9 mouse cellular contexts compared by ENCODE assay signal in the genomic region with DNA sequence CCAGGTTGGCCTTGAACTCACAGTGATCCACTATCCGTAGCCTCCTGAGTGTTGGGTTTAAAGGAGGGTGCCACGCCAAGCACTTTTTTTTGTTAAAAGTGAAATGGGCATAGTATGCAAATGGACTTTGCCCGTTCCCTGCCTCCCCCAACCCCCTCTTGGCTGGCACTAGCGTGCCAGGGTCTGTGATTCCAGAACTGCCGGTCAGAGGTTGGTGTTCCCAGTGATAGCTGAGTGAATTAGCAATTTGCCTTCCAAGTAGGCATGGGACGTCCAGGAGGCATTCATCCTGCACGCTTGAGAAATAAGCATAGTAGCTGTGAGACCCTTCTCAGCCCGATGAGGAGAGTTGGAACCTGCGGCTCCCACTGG. TPM values are rescaled to one million over a fixed set of nuclear protein-coding genes. Genes with fewer than 3 reads are reported as not detected.
DNase-seq lines count a peak whose midpoint lies in the region; ATAC-seq and TF ChIP-seq lines count a peak whose summit lies in the region.
"Had no signal": no experiment of that assay in that cellular context is flagged by ENCODE, and none has a peak within 500 bp of the region (broad histone marks: within the 10 kb centered on the region; RNA-seq: fewer than 3 reads in every experiment).

No protein-coding gene starts in this region.

- H3K36me3 ChIP-seq in heart, embryonic 10.5 days: no peaks in the 10 kb centered on the region
- no peaks in the 10 kb centered on the region for H3K36me3 ChIP-seq in embryonic facial prominence, embryonic 12.5 days
- H3K36me3 ChIP-seq in kidney, adult 2 months (ENCODE audit: control insufficient read depth, insufficient read depth, low read length): no peaks in the 10 kb centered on the region; the same call in 1 of the 2 replicates
- no peaks in the 10 kb centered on the region for H3K36me3 ChIP-seq in midbrain, embryonic 11.5 days (ENCODE audit: control insufficient read depth, insufficient read depth, low read length)

- no peak for DNase-seq in heart, embryonic 10.5 days (ENCODE audit: low spot score)
- no peak for DNase-seq in heart, postnatal 4 days
- DNase-seq in kidney, adult 2 months: peak; percentile 92
- no peak for DNase-seq in midbrain, embryonic 11.5 days (ENCODE audit: low spot score, missing footprints)
- DNase-seq in urinary bladder, postnatal 36 days (ENCODE audit: low spot score in 2 of 2): no peak
- no peak for DNase-seq in left cerebral cortex, adult 9 months (ENCODE audit: low spot score in 2 of 2)
- DNase-seq in lung, adult 2 months: no peak

- H3K4me3 ChIP-seq in heart, embryonic 10.5 days: peak overlapping the region; percentile 79
- peak overlapping the region; percentile 62 for H3K4me3 ChIP-seq in embryonic facial prominence, embryonic 12.5 days
- peak overlapping the region; percentile 69 for H3K4me3 ChIP-seq in kidney, adult 2 months (ENCODE audit: insufficient read depth, low read depth, low read length)
- H3K4me3 ChIP-seq in midbrain, embryonic 11.5 days (ENCODE audit: low read depth, low read length): peak overlapping the region; percentile 64
- no peak overlapping the region for H3K4me3 ChIP-seq in lung, adult 2 months (replicated peaks; ENCODE audit: extremely low read depth, low read depth, low read length)

- no peak for TF ChIP-seq CTCF in kidney, adult 2 months (conservative IDR thresholded peaks at IDR 0.05; ENCODE audit: insufficient read depth, insufficient read length, low read depth, low read length)
- no peak for TF ChIP-seq CTCF in lung, adult 2 months (IDR thresholded peaks at IDR 0.05; ENCODE audit: insufficient read depth, low read length)

- WGBS in heart, embryonic 10.5 days: 45% methylated on average over 9 of the region's 9 CpGs
- 45% methylated on average over 9 of the region's 9 CpGs for WGBS in embryonic facial prominence, embryonic 12.5 days
- WGBS in kidney, adult 2 months: 27% methylated on average over 9 of the region's 9 CpGs
- WGBS in midbrain, embryonic 11.5 days: 42% methylated on average over 9 of the region's 9 CpGs
- WGBS in lung, adult 2 months: 34% methylated on average over 9 of the region's 9 CpGs

- no peaks in the 10 kb centered on the region for H3K9me3 ChIP-seq in heart, embryonic 10.5 days
- H3K9me3 ChIP-seq in embryonic facial prominence, embryonic 12.5 days: no peaks in the 10 kb centered on the region
- H3K9me3 ChIP-seq in midbrain, embryonic 11.5 days (ENCODE audit: control insufficient read depth, low read length): no peaks in the 10 kb centered on the region

- TF ChIP-seq POLR2A in kidney, adult 2 months (IDR thresholded peaks at IDR 0.05; ENCODE audit: low read depth, low read length): no peak
- TF ChIP-seq POLR2A in lung, adult 2 months (IDR thresholded peaks at IDR 0.05; ENCODE audit: borderline replicate concordance, extremely low read depth, low read depth, low read length): no peak

- peaks cover 16% of the 10 kb centered on the region for H3K4me1 ChIP-seq in heart, embryonic 10.5 days
- no peaks in the 10 kb centered on the region for H3K4me1 ChIP-seq in embryonic facial prominence, embryonic 12.5 days
- no peaks in the 10 kb centered on the region; the same call in 1 of the 2 replicates for H3K4me1 ChIP-seq in kidney, adult 2 months (ENCODE audit: control insufficient read depth, insufficient read depth, low read length)
- H3K4me1 ChIP-seq in midbrain, embryonic 11.5 days (ENCODE audit: control insufficient read depth, insufficient read depth, low read length): no peaks in the 10 kb centered on the region; the same call in 1 of the 2 replicates
- no peaks in the 10 kb centered on the region; the same call in 1 of the 2 replicates for H3K4me1 ChIP-seq in lung, adult 2 months (ENCODE audit: control insufficient read depth, insufficient read depth, low read length)

- H3K4me2 ChIP-seq in embryonic facial prominence, embryonic 12.5 days (replicated peaks): peak overlapping the region; percentile 90
- H3K4me2 ChIP-seq in midbrain, embryonic 11.5 days: peak overlapping the region; percentile 93

- no peaks in the 10 kb centered on the region for H3K27me3 ChIP-seq in heart, embryonic 10.5 days (ENCODE audit: insufficient read depth, poor library complexity, severe bottlenecking)
- no peaks in the 10 kb centered on the region for H3K27me3 ChIP-seq in embryonic facial prominence, embryonic 12.5 days
- no peaks in the 10 kb centered on the region for H3K27me3 ChIP-seq in kidney, adult 2 months (replicated peaks; ENCODE audit: control insufficient read depth, insufficient read depth, low read length)
- no peaks in the 10 kb centered on the region for H3K27me3 ChIP-seq in midbrain, embryonic 11.5 days (ENCODE audit: control insufficient read depth, insufficient read depth, low read length)

- ATAC-seq in embryonic facial prominence, embryonic 12.5 days (ENCODE audit: insufficient number of reproducible peaks, insufficient read depth, low FRiP score, low TSS enrichment): no peak
- no peak for ATAC-seq in midbrain, embryonic 11.5 days (ENCODE audit: low FRiP score)

- peak overlapping the region; percentile 90; the same call in 1 of the 2 replicates for H3K27ac ChIP-seq in heart, embryonic 10.5 days
- no peak overlapping the region for H3K27ac ChIP-seq in embryonic facial prominence, embryonic 12.5 days
- H3K27ac ChIP-seq in kidney, adult 2 months (ENCODE audit: insufficient read depth, low read depth, low read length): peak overlapping the region; percentile 64
- H3K27ac ChIP-seq in midbrain, embryonic 11.5 days (ENCODE audit: low read depth, low read length): no peak overlapping the region

- H3K9ac ChIP-seq in embryonic facial prominence, embryonic 12.5 days: peak overlapping the region; percentile 79
- peak overlapping the region; percentile 77 for H3K9ac ChIP-seq in midbrain, embryonic 11.5 days (ENCODE audit: low read length)

RNA-seq across cellular contexts. Expression of a gene that starts 0.9 kb away (rescaled TPM):
- polyA plus RNA-seq in heart, embryonic 10.5 days (2016; fragmentation: Nextera tagmentation; extraction: Ambion mirVana): 2.0 and 5.5 TPM in 2 replicates
- 1 to 10 TPM in 1 of 2 experiments, under 1 TPM in 1; 0.52 to 1.0 TPM for total RNA-seq in heart, postnatal 4 days (2021)
- polyA plus RNA-seq in embryonic facial prominence, embryonic 12.5 days (2016; fragmentation: Nextera tagmentation; extraction: Ambion mirVana): 6.6 and 6.7 TPM in 2 replicates
- 449 and 451 TPM in 2 replicates for polyA plus RNA-seq in kidney, adult 2 months (2012; rRNA removed)
- polyA plus RNA-seq in midbrain, embryonic 11.5 days (2014; fragmentation: Nextera tagmentation; extraction: Ambion mirVana): 5.4 and 6.5 TPM in 2 replicates
- 6.7 and 7.0 TPM in 2 replicates for polyA plus RNA-seq in lung, adult 2 months (2012; rRNA removed)

RNA-seq across cellular contexts. Expression of a gene that starts 7.3 kb away (rescaled TPM):
- polyA plus RNA-seq in heart, embryonic 10.5 days (2016; fragmentation: Nextera tagmentation; extraction: Ambion mirVana): not detected in 2 replicates
- under 1 TPM in 1 of 2 experiments, not detected in 1; 0.27 TPM for total RNA-seq in heart, postnatal 4 days (2021)
- polyA plus RNA-seq in embryonic facial prominence, embryonic 12.5 days (2016; fragmentation: Nextera tagmentation; extraction: Ambion mirVana): not detected in 2 replicates
- 1.7 and 2.1 TPM in 2 replicates for polyA plus RNA-seq in kidney, adult 2 months (2012; rRNA removed)
- not detected in 2 replicates for polyA plus RNA-seq in midbrain, embryonic 11.5 days (2014; fragmentation: Nextera tagmentation; extraction: Ambion mirVana)
- 0.80 and 0.99 TPM in 2 replicates for polyA plus RNA-seq in lung, adult 2 months (2012; rRNA removed)
- polyA plus RNA-seq: C2C12 had no signal

RNA-seq across cellular contexts. Expression of a gene that starts 16.8 kb away (rescaled TPM):
- polyA plus RNA-seq in heart, embryonic 10.5 days (2016; fragmentation: Nextera tagmentation; extraction: Ambion mirVana): 11.4 and 11.6 TPM in 2 replicates
- 10 to 100 TPM; 12.1 to 12.7 TPM for total RNA-seq in heart, postnatal 4 days (2021)
- polyA plus RNA-seq in embryonic facial prominence, embryonic 12.5 days (2016; fragmentation: Nextera tagmentation; extraction: Ambion mirVana): 11.6 and 11.8 TPM in 2 replicates
- 16.4 and 17.4 TPM in 2 replicates for polyA plus RNA-seq in kidney, adult 2 months (2012; rRNA removed)
- polyA plus RNA-seq in midbrain, embryonic 11.5 days (2014; fragmentation: Nextera tagmentation; extraction: Ambion mirVana): 6.3 and 7.6 TPM in 2 replicates
- 29.3 and 38.5 TPM in 2 replicates for polyA plus RNA-seq in lung, adult 2 months (2012; rRNA removed)

RNA-seq across cellular contexts. Expression of a gene that starts 18.6 kb away (rescaled TPM):
- 86.5 and 91.8 TPM in 2 replicates for polyA plus RNA-seq in heart, embryonic 10.5 days (2016; fragmentation: Nextera tagmentation; extraction: Ambion mirVana)
- total RNA-seq in heart, postnatal 4 days (2021): 10 to 100 TPM; 60.7 to 63.8 TPM
- 93.7 and 97.8 TPM in 2 replicates for polyA plus RNA-seq in embryonic facial prominence, embryonic 12.5 days (2016; fragmentation: Nextera tagmentation; extraction: Ambion mirVana)
- polyA plus RNA-seq in kidney, adult 2 months (2012; rRNA removed): 229 and 272 TPM in 2 replicates
- 52.7 and 61.2 TPM in 2 replicates for polyA plus RNA-seq in midbrain, embryonic 11.5 days (2014; fragmentation: Nextera tagmentation; extraction: Ambion mirVana)
- 216 and 282 TPM in 2 replicates for polyA plus RNA-seq in lung, adult 2 months (2012; rRNA removed)

RNA-seq across cellular contexts. Expression of a gene that starts 35.8 kb away (rescaled TPM):
- 12.0 and 13.6 TPM in 2 replicates for polyA plus RNA-seq in heart, embryonic 10.5 days (2016; fragmentation: Nextera tagmentation; extraction: Ambion mirVana)
- total RNA-seq in heart, postnatal 4 days (2021): 10 to 100 TPM; 35.5 to 36.5 TPM
- 17.9 and 18.0 TPM in 2 replicates for polyA plus RNA-seq in embryonic facial prominence, embryonic 12.5 days (2016; fragmentation: Nextera tagmentation; extraction: Ambion mirVana)
- 16.2 and 16.3 TPM in 2 replicates for polyA plus RNA-seq in kidney, adult 2 months (2012; rRNA removed)
- polyA plus RNA-seq in midbrain, embryonic 11.5 days (2014; fragmentation: Nextera tagmentation; extraction: Ambion mirVana): 15.5 and 16.2 TPM in 2 replicates
- 13.1 and 19.8 TPM in 2 replicates for polyA plus RNA-seq in lung, adult 2 months (2012; rRNA removed)

Comparison
In these comparisons a context has a peak if more than half of its experiments do, and no peak if none do; other contexts are left out.
1. H3K27ac ChIP-seq: peak in heart, embryonic 10.5 days (single experiment) and kidney, adult 2 months (single experiment); none in embryonic facial prominence, embryonic 12.5 days (single experiment) and midbrain, embryonic 11.5 days (single experiment).
2. RNA of a gene that starts 0.9 kb away (polyA plus RNA-seq): 449 to 451 TPM in kidney, adult 2 months; 6.7 to 7.0 TPM in lung, adult 2 months, 6.6 to 6.7 TPM in embryonic facial prominence, embryonic 12.5 days, 5.4 to 6.5 TPM in midbrain, embryonic 11.5 days and 2.0 to 5.5 TPM in heart, embryonic 10.5 days; every median in the first group is over 10 times any median in the second.